Mouse (Mus musculus) T-cell, adult 2 months (primary cell): ENCODE results near the gene Mecom.

Experiments
- DNase-seq: peaks from one replicate; pipeline ENCODE4 v3.0.0; 2022; ENCODE audit warnings: low spot score

Mecom gene

GRCm38 (mm10) chr3:30514051-30514754, 33.6 kb downstream of the Mecom start:
- DNase-seq: no peak

DNA sequence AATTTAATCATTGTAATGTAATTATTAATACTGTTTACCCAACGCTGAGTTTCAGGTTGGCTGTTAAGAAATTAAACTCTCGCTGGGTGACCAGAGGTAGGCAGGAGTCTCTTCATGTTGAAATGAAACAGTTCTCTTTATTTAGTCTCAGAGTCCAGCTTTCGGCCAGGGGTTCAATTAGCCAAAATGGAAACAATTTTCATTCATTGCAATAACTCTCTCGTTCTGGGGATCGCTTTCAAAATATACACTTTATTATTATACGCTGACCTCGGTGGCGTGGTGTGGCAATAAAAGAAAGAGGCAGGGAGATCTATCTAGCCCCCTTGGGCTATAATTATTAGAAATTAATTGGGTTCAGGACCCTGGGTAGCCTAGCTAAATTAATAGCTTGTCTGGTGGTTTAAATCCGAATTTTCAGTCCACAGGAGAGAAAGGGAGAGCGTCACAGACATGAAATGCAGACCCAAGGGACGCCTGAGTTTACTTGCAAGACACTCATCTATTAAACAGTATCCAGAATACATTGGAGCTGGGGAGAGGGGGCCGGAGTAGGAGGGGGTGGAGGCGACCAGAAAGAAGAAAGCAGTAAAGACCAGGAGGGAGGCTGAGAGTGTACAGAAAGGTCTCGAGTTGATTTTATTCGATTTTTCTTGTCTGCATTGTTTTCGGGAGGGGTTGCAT, 34.4 kb downstream of the Mecom start:
- no peak for DNase-seq

GRCm38 (mm10) chr3:30512459-30513030, 35.3 kb downstream of the Mecom start:
- no peak for DNase-seq

GRCm38 (mm10) chr3:30511796-30512195, 36.0 kb downstream of the Mecom start:
- DNase-seq: no peak

DNA sequence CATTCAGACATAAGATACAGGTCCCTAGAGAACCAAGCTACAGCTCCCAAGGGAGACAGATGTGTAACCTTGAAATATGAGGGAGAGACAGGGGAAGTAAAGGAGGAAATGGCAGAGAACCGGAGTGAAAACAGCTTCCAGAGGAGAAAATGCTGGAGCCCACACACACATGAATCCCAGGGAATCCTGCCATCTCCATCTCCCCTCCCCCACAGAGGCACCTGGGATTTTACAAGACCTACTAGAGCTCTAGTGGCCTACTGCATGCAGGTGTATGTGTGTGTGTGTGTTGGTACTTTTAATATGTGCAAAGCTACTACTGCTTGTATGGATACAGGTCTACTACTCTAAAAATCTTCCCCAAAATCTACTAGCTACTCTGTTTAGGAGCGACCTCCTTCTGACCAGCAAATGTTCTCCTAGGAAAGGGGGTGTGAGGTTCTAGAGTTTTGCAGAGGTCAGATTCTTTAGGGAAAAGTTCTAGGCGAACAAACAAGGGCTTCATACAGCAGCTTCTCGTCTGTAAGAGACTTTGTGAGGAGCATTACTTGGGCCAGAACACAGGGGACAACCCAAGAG, 36.7 kb downstream of the Mecom start:
- no peak for DNase-seq

- DNase-seq: no peak
Observed at GRCm38 (mm10) chr3:30510646-30511045, 37.2 kb downstream of the Mecom start.

- DNase-seq: no peak
Observed at GRCm38 (mm10) chr3:30510105-30510504, 37.7 kb downstream of the Mecom start.

- no peak for DNase-seq
Observed at GRCm38 (mm10) chr3:30508930-30509910, 38.6 kb downstream of the Mecom start.

DNA sequence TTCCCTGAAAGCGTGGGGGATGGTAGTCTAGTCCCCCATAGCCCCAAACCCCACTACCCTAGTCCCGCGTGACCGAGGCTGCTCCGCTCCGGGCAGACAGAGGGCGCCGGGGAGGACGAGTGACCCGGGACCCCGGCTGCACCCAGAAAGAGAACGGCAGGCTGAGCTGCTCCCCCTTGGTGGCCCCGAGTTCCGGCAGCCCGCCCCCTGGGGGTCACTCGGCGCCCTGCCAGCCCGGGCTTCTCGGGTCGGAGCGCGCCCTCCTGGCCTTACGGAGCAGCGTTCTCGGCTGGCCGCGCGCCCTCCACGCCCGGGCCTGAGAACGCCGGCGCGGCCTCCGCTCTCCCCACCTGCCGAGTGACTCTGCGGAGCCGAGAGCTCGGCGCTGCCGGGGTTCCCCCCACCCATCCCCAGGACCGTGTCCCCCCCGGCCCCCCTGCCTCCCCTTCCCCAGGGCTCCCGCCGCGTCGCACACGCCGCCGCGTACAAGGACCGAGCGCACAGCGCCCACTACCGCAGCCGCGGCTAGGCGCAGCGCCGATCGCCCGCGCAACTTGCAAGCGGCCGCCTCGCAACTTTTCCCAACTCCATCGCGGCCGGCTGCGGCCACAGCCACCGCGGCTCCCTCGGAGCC, 39.4 kb downstream of the Mecom start:
- peak; percentile 11 for DNase-seq

GRCm38 (mm10) chr3:30507576-30508295, 40.1 kb downstream of the Mecom start:
- DNase-seq: no peak

- DNase-seq: no peak
Observed at GRCm38 (mm10) chr3:30507028-30507575, 40.7 kb downstream of the Mecom start.

GRCm38 (mm10) chr3:30506329-30507027, 41.3 kb downstream of the Mecom start:
- no peak for DNase-seq

- DNase-seq: no peak
Observed at GRCm38 (mm10) chr3:30505741-30506251, 42.0 kb downstream of the Mecom start.

DNA sequence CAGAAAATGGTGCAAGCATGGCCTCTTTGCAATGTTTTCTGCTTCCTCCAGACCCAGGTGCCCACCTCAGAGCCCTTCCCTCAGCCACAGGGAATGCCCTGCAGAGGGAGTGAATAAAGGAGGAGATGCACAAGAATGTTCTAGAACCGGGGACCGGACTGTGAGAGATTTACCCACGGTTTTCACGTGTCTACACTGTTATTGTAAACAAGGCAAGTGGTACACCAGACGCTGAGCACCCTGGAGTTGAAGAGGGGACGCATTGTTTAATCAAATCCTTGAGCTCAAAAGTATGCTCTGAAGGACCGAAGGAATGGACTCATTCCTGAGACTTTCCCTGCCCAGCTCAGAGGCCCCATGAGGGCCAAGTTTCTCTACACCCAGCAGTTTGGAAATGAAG, 43.2 kb downstream of the Mecom start:
- no peak for DNase-seq

- DNase-seq: no peak
Observed at GRCm38 (mm10) chr3:30503821-30504220, 44.0 kb downstream of the Mecom start.

GRCm38 (mm10) chr3:30498202-30498828, 49.5 kb downstream of the Mecom start:
- DNase-seq: no peak

DNA sequence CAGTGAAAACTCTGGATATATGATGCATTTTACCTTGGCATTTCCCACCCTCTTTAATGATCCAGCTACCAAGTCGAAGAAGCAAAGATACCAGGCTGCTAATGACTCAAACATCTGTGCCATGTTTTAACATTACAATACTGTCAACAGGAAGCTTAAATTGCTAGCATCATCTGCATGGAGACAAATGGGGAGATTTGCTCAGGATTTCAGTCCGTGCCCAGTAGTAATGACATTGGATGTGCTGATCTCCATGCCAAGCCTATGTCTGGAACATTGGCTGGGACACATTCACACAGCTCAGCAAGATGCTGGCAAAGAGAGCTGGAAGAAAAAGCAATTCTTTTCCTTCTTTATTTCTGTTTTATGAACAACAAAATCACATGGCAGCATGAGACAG, 53.4 kb downstream of the Mecom start:
- DNase-seq: no peak

GRCm38 (mm10) chr3:30488808-30489207, 59.0 kb downstream of the Mecom start:
- no peak for DNase-seq

GRCm38 (mm10) chr3:30486422-30486821, 61.4 kb downstream of the Mecom start:
- no peak for DNase-seq
